Mouse (Mus musculus): ENCODE measurements around the gene Polr2e. TPM values are rescaled to one million over a fixed set of nuclear protein-coding genes. Genes with fewer than 3 reads are reported as not detected.

The Polr2e gene
- total RNA-seq, 4 experiments from 2014 or later: 38.3 to 47.6 (median 39.7) TPM

DNA sequence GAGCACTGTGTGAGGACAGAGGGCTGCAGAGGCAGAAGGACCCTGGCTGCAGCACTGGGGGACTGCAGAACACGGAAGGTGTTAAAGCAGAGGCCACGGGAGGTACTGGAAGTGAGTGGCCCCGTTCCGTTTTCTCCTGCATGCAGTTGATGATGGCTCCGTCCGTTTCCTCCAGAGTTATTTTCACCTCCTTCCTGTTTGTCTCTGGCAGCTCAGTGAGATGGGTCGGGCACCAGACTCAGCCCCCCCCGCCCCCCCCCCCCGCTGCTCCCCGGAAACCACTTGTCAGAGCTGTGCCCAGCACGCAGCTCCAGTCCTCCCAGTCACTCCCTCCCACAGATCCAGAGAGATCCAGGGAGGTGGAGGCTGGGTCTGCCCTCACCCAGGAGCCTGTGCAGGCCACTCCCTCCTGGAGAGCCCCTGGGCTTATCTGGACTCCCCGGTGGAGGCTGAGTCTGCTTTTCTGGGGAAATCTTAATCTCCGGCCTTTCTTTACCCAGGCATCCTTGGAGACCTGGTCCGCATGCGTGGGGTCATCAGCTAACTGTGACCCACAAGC is 20.8 kb downstream of the Polr2e start:
- no peak for DNase-seq (ENCODE audit: low spot score in 2 of 2)

- DNase-seq (ENCODE audit: low spot score in 2 of 2): no peak
Observed at GRCm38 (mm10) chr10:80017771-80018170, 21.8 kb downstream of the Polr2e start.

GRCm38 (mm10) chr10:80017361-80017760 is 22.2 kb downstream of the Polr2e start:
- no peak for DNase-seq (ENCODE audit: low spot score in 2 of 2)

- no peak for DNase-seq (ENCODE audit: low spot score in 2 of 2)
Observed at GRCm38 (mm10) chr10:80016931-80017330, 22.7 kb downstream of the Polr2e start.

- DNase-seq (ENCODE audit: low spot score in 2 of 2): no peak
Observed at GRCm38 (mm10) chr10:80016511-80016910, 23.1 kb downstream of the Polr2e start, which contains the start of gene Arhgap45. Gene Arhgap45 (plus strand): TSS chr10:80016653.

DNA sequence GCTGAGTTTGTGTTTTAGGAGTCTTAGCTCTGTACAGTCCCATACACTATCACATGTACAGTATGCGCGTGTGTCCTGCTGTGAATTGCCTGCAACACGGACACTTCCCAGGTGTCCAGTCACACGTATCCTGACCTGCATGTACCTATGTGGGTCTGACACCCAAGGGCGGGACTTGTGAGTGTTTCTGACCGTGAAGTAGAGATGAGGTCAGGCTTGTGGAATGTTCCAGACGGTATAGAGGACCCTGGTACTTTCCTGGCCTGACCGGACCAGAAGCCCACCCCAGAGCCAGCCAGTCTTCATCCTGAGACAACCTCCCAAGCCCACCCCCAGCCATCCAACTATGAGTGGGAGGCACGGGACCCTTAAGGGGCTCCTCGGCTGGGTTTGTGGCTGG is 24.0 kb downstream of the Polr2e start:
- no peak for DNase-seq (ENCODE audit: low spot score in 2 of 2)

GRCm38 (mm10) chr10:80014484-80015290 is 24.9 kb downstream of the Polr2e start:
- DNase-seq (ENCODE audit: low spot score in 2 of 2): no peak

- DNase-seq (ENCODE audit: low spot score in 2 of 2): no peak
Observed at GRCm38 (mm10) chr10:80013609-80014008, 26.0 kb downstream of the Polr2e start.

GRCm38 (mm10) chr10:80011740-80012139 is 27.9 kb downstream of the Polr2e start:
- no peak for DNase-seq (ENCODE audit: low spot score in 2 of 2)

DNA sequence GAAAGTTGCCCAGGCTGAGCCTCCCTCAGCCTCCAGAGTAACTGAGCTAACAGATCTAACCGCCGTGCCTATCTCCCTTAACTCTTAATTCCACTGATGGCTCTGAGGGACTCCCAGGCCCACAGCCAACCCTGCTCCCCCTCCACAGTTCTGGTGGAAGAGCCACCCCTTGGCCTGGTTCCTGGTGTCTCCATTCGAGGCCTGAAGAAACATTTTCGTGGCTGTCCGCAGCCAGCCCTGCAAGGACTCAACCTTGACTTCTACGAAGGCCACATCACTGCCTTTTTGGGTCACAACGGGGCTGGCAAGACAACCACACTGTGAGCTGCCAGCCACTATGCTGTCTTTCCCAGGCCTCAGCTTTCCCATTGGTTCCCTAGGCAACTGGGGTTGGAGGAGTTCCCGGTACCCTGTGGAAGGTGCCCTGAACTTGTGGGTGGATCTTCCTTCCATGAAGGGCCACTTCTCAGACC is 35.3 kb downstream of the Polr2e start:
- no peak for DNase-seq (ENCODE audit: low spot score in 2 of 2)

GRCm38 (mm10) chr10:80003374-80004232 is 36.0 kb downstream of the Polr2e start:
- DNase-seq (ENCODE audit: low spot score in 2 of 2): no peak

GRCm38 (mm10) chr10:80002829-80003228 is 36.8 kb downstream of the Polr2e start:
- DNase-seq (ENCODE audit: low spot score in 2 of 2): no peak

- DNase-seq (ENCODE audit: low spot score in 2 of 2): no peak
Observed at GRCm38 (mm10) chr10:80001945-80002344, 37.6 kb downstream of the Polr2e start.

DNA sequence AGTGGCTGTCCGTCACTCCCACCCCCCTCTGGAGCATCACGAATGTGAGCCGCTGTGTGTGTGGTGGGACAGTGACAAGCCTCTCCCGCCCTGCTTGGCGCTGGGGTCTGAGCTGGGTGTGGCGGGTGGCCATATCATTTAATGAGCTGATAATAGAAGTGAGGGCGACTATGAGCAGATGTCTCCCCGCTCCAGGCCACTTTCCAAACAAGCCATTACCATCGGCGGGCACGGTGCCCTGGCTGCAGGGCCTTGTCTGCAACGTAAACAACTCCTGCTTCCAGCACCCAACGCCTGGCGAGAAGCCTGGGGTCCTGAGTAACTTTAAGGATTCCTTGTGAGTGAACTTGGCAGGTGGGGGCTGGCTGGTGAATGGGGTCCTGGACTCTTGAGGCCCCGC is 41.8 kb downstream of the Polr2e start:
- no peak for DNase-seq (ENCODE audit: low spot score in 2 of 2)

- DNase-seq (ENCODE audit: low spot score in 2 of 2): no peak
Observed at GRCm38 (mm10) chr10:79997034-79997760, 42.4 kb downstream of the Polr2e start.

DNA sequence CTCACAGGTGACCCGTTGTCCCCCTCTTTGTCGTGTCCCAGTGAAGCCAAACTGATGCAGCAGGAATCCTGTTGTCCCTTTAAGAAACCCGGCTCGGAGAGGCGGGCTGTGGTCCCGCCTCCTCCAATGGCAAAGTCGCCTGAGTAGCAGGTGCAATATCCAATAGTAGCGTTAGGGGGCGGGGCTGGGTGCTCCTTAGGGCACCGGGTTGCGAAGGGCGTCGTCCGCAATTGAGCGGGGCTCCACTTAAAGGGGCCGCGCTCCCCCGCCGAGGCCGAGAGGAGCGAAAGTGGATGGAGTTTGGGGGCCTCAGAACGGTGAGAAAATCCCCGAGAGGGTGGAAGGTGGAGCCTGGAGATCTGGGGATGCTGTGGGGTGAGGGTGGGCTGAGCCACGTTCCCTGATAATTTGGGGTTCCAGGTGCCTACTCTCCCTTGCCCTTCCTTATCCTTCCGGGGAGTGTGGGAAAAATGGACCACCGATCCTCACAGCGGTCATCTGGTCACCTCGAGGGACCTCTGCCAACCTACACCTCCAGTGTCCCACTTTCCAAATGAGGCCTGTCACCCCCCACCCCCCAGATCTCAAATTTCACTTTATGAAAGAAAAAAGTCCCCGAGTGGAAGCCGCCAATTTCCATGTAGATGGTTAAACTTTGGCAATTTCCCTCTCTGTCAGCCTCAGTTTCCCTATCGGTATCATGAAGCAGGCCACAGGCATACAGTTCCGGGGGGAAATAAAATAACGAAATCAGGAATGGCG is 43.1 kb downstream of the Polr2e start, which contains the start of gene Abca7:
TSS of gene Abca7 (plus strand) at position 223 of the 762 bp plus-strand sequence.
- DNase-seq (ENCODE audit: low spot score in 2 of 2): peak; percentile 93 to 94

GRCm38 (mm10) chr10:79995636-79996035 is 44.0 kb downstream of the Polr2e start:
- DNase-seq (ENCODE audit: low spot score in 2 of 2): no peak

GRCm38 (mm10) chr10:79994397-79995115 is 45.0 kb downstream of the Polr2e start:
- DNase-seq (ENCODE audit: low spot score in 2 of 2): no peak

- no peak for DNase-seq (ENCODE audit: low spot score in 2 of 2)
Observed at GRCm38 (mm10) chr10:79991548-79991947, 48.0 kb downstream of the Polr2e start.

DNA sequence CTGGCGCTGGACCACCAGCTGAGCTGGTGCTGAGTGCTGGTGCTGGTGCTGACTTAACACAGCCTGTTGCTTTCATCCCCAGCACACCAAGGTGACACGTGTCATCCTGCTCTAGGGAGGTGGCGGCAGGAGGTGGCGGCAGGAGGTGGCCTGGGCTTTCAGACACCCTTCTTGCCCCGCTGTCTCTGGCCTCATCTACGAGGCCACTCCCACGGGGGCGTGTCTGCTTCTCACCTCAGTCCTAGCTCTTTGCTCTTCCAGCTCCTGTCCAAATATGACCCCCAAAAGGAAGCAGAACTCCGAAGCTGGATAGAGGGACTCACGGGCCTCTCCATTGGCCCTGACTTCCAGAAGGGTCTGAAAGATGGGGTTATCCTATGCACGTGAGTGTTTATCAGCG is 48.5 kb downstream of the Polr2e start:
- no peak for DNase-seq (ENCODE audit: low spot score in 2 of 2)

Measured in gastrocnemius, adult 8-10 months (tissue).